33 mouse cellular contexts compared by ENCODE assay signal in the genomic region with DNA sequence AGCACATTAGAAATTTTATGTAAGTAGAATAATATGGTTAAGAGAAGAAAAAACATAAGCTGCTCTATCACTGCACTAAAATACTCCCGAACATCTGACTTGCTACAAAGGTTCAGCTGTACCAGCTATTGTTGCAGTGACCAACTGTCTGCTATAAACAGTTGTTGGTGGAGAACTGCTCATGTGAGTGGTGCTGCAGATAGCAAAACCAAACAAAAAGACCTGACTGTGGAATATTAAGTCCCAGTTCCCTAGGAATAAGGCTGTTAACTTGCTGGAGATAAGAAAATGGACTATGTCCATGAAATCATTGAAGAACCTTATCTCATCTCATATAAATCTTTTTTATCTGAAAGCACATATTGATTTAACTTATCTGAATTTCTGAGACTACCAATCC.
"Had no signal": no experiment of that assay in that cellular context is flagged by ENCODE, and none has a peak within 500 bp of the region (broad histone marks: within the 10 kb centered on the region; RNA-seq: fewer than 3 reads in every experiment).

No protein-coding gene starts in this region.

- H3K27me3 ChIP-seq: heart, embryonic 12.5 days; heart, embryonic 13.5 days; heart, embryonic 15.5 days; hindbrain, embryonic 12.5 days; hindbrain, embryonic 13.5 days; hindbrain, embryonic 15.5 days; kidney, embryonic 15.5 days had no signal

- ATAC-seq: hindbrain, embryonic 16.5 days; hindbrain, postnatal 0 days; inflammation-experienced regulatory T-cells, adult 6 months had no signal

- H3K9ac ChIP-seq: heart, embryonic 12.5 days; heart, embryonic 13.5 days; heart, embryonic 15.5 days; hindbrain, embryonic 12.5 days; hindbrain, embryonic 13.5 days; hindbrain, embryonic 14.5 days; hindbrain, embryonic 15.5 days; kidney, embryonic 15.5 days had no signal

- DNase-seq: heart, postnatal 10 days; heart, postnatal 14 days; heart, postnatal 36 days; heart, postnatal 4 days; kidney, adult 11 months; kidney, adult 18-20 months; kidney, adult 2 months; kidney, adult 8-10 months; kidney, adult 9 months; kidney, postnatal 10 days; kidney, postnatal 14 days; kidney, postnatal 25 days; kidney, postnatal 36 days; kidney, postnatal 4 days; layer of hippocampus, adult 9-11 months; layer of hippocampus, postnatal 36 days had no signal

- H3K36me3 ChIP-seq: heart, embryonic 10.5 days; heart, embryonic 12.5 days; heart, embryonic 13.5 days; heart, embryonic 15.5 days; hindbrain, embryonic 10.5 days; hindbrain, embryonic 12.5 days; hindbrain, embryonic 13.5 days; hindbrain, embryonic 15.5 days; kidney, embryonic 15.5 days had no signal

- H3K4me2 ChIP-seq: heart, embryonic 11.5 days; heart, embryonic 12.5 days; heart, embryonic 13.5 days; heart, embryonic 15.5 days; hindbrain, embryonic 12.5 days; hindbrain, embryonic 13.5 days; hindbrain, embryonic 14.5 days; hindbrain, embryonic 15.5 days; kidney, embryonic 15.5 days had no signal

- H3K9me3 ChIP-seq: heart, embryonic 10.5 days; heart, embryonic 12.5 days; heart, embryonic 13.5 days; heart, embryonic 15.5 days; hindbrain, embryonic 10.5 days; hindbrain, embryonic 12.5 days; hindbrain, embryonic 13.5 days; hindbrain, embryonic 15.5 days; kidney, embryonic 15.5 days had no signal

- H3K4me3 ChIP-seq: heart, embryonic 10.5 days; heart, embryonic 12.5 days; heart, embryonic 13.5 days; heart, embryonic 15.5 days; hindbrain, embryonic 10.5 days; hindbrain, embryonic 12.5 days; hindbrain, embryonic 13.5 days; hindbrain, embryonic 15.5 days; kidney, embryonic 15.5 days; layer of hippocampus, adult 2 months; left cerebral cortex, adult 2 months had no signal

- H3K27ac ChIP-seq: heart, embryonic 10.5 days; heart, embryonic 13.5 days; heart, embryonic 15.5 days; hindbrain, embryonic 10.5 days; hindbrain, embryonic 12.5 days; hindbrain, embryonic 13.5 days; hindbrain, embryonic 14.5 days; hindbrain, embryonic 15.5 days; hindbrain, postnatal 0 days; kidney, embryonic 15.5 days; kidney, postnatal 0 days; layer of hippocampus, adult 2 months; left cerebral cortex, adult 2 months had no signal

- H3K4me1 ChIP-seq: heart, embryonic 10.5 days; heart, embryonic 12.5 days; heart, embryonic 13.5 days; heart, embryonic 15.5 days; hindbrain, embryonic 10.5 days; hindbrain, embryonic 12.5 days; hindbrain, embryonic 13.5 days; hindbrain, embryonic 15.5 days; kidney, embryonic 15.5 days had no signal
